Mouse (Mus musculus) ES-Bruce4 (cell line): ENCODE results near the gene Lim2.

Experiments used
- CTCF ChIP-seq: IDR thresholded peaks from one replicate; pipeline ENCODE4 v1.8.1; 2011; ENCODE audit warnings: low read depth, low read length
- EP300 ChIP-seq: IDR thresholded peaks from 2 replicates; pipeline ENCODE4 v1.6.1; 2011; ENCODE audit warnings: low read depth, low read length; ENCODE audit not compliant: insufficient read depth
- POLR2A ChIP-seq: IDR thresholded peaks from one replicate; pipeline ENCODE4 v1.8.1; 2011; ENCODE audit warnings: low read length; ENCODE audit not compliant: insufficient read depth

DNA sequence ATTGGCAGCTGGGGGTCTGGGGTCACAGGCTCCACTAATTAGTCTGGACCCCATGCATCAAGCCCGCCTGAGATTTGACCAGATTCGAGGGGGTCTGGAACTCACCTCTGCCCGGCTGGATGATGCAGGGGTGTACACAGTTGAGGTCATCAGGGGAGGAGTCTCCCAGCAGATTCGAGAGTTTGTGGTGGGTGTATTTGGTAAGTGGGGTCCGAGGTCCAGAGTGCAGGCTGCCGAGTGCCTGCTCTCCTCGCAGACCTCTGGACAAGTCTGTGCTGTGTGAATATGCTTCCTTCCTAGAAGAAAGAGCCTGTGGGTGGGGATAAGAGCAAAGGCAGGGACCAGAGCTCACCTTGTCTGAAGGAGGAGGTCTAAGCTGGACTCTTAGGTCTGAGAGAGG lies 36.5 kb downstream of the Lim2 start:
- TF ChIP-seq CTCF, result no peak
- no peak for TF ChIP-seq EP300
- TF ChIP-seq POLR2A, result no peak
